Comparison of ENCODE assay signal across 8 mouse cellular contexts in the genomic region with DNA sequence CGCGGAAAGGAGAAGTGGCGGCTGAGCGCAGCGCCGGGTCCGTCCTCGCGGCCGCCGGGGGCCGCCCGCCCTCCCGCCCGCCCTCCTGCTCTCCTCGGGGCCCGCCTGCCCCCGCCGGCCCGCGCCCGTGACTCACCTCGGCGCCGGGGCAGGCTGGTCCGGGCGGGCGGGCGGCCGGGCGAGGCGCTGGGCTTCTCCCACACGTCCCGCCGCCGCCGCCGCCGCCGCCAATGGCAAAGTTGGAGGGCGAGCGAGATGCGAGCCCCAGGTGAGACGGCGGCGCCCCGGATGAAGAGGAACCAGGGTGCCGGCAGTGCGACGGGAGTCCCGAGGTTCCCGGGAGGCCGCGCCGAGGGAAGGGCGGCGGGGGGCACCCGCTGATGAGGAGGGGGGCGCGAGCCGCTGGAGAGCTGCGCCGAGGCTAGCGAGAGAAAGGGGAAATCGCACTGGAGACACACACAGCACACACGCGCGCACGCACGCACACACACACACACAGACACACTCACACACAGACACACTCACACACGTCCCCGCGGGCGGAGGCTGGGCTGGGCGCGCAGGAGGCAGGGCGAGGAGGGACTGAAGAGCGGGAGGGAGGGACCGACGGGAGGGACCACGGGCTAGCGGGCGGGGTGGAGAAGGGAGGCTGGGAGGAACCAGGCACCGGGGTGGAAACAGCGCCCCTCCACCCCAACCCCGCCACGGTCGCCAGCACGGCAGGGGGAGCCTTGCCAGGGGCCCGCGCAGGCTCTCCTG. TPM values are rescaled to one million over a fixed set of nuclear protein-coding genes. Genes with fewer than 3 reads are reported as not detected.
A peak's percentile ranks its signal among the peaks of the same experiment; 100 is the strongest.
DNase-seq lines count a peak whose midpoint lies in the region; ATAC-seq and TF ChIP-seq lines count a peak whose summit lies in the region.

No protein-coding gene starts in this region.

- H3K4me1 ChIP-seq in embryonic facial prominence, embryonic 12.5 days, result no peaks in the 10 kb centered on the region
- H3K4me1 ChIP-seq in heart, embryonic 10.5 days, result peaks cover 36% of the 10 kb centered on the region
- H3K4me1 ChIP-seq in lung, embryonic 14.5 days (ENCODE audit: insufficient read depth), result no peaks in the 10 kb centered on the region
- H3K4me1 ChIP-seq in olfactory bulb, adult 2 months (ENCODE audit: control insufficient read depth, insufficient read depth, low read length), result peaks cover 6% of the 10 kb centered on the region; the same call in 1 of the 2 replicates

- WGBS in embryonic facial prominence, embryonic 12.5 days, result 23% methylated on average over 40 of the region's 91 CpGs
- 15% methylated on average over 78 of the region's 91 CpGs for WGBS in heart, embryonic 10.5 days
- 10% methylated on average over 21 of the region's 91 CpGs for WGBS in lung, embryonic 14.5 days
- 25% methylated on average over 74 of the region's 91 CpGs for WGBS in olfactory bulb, adult 2 months

- no peak for TF ChIP-seq CTCF in lung, embryonic 14.5 days (IDR thresholded peaks at IDR 0.05; ENCODE audit: low read depth)
- no peak for TF ChIP-seq CTCF in olfactory bulb, adult 2 months (IDR thresholded peaks at IDR 0.05; ENCODE audit: insufficient read depth, low read depth, low read length)

- peak; percentile 67 for ATAC-seq in embryonic facial prominence, embryonic 12.5 days (ENCODE audit: insufficient number of reproducible peaks, insufficient read depth, low FRiP score, low TSS enrichment)
- ATAC-seq in lung, embryonic 14.5 days (ENCODE audit: insufficient read depth), result peak; percentile 89

- H3K9me3 ChIP-seq in embryonic facial prominence, embryonic 12.5 days, result no peaks in the 10 kb centered on the region
- no peaks in the 10 kb centered on the region for H3K9me3 ChIP-seq in heart, embryonic 10.5 days
- no peaks in the 10 kb centered on the region for H3K9me3 ChIP-seq in lung, embryonic 14.5 days (ENCODE audit: low read depth, low read length)

- no peak overlapping the region; the same call in 1 of the 2 replicates for H3K27ac ChIP-seq in embryonic facial prominence, embryonic 12.5 days
- H3K27ac ChIP-seq in heart, embryonic 10.5 days, result peak overlapping the region; percentile 89
- peak overlapping the region; percentile 12; the same call in 1 of the 2 replicates for H3K27ac ChIP-seq in lung, embryonic 14.5 days (ENCODE audit: low read depth)
- H3K27ac ChIP-seq in olfactory bulb, adult 2 months (ENCODE audit: insufficient read depth, low read depth, low read length), result no peak overlapping the region

- peak overlapping the region; percentile 46 for H3K4me3 ChIP-seq in embryonic facial prominence, embryonic 12.5 days
- peak overlapping the region; percentile 68 for H3K4me3 ChIP-seq in heart, embryonic 10.5 days
- H3K4me3 ChIP-seq in lung, embryonic 14.5 days (ENCODE audit: low read depth, low read length), result peak overlapping the region; percentile 51
- H3K4me3 ChIP-seq in olfactory bulb, adult 2 months (ENCODE audit: insufficient read depth, low read depth, low read length), result peak overlapping the region; percentile 34

- peak overlapping the region; percentile 50 for H3K4me2 ChIP-seq in embryonic facial prominence, embryonic 12.5 days (replicated peaks)
- peak overlapping the region; percentile 59 for H3K4me2 ChIP-seq in lung, embryonic 14.5 days

- H3K36me3 ChIP-seq in embryonic facial prominence, embryonic 12.5 days, result no peaks in the 10 kb centered on the region
- H3K36me3 ChIP-seq in heart, embryonic 10.5 days, result no peaks in the 10 kb centered on the region
- H3K36me3 ChIP-seq in lung, embryonic 14.5 days (ENCODE audit: insufficient read depth), result no peaks in the 10 kb centered on the region

- H3K9ac ChIP-seq in embryonic facial prominence, embryonic 12.5 days, result peak overlapping the region; percentile 52
- peak overlapping the region; percentile 65 for H3K9ac ChIP-seq in lung, embryonic 14.5 days

- no peak for TF ChIP-seq POLR2A in olfactory bulb, adult 2 months (IDR thresholded peaks at IDR 0.05; ENCODE audit: insufficient read depth, low read depth, low read length)

- DNase-seq in 3134 (ENCODE audit: extremely low read depth, insufficient read length, low spot score) (peak; percentile 86), NIH3T3 (ENCODE audit: low read depth) (peak; percentile 87)
- DNase-seq in heart, embryonic 10.5 days (ENCODE audit: low spot score), result peak; percentile 88
- peak; percentile 43 to 48 for DNase-seq in kidney, adult 8-10 months
- peak; percentile 83 for DNase-seq in lung, embryonic 14.5 days
- DNase-seq in thymus, postnatal 36 days, result peak; percentile 80 to 87

- peaks cover 17% of the 10 kb centered on the region for H3K27me3 ChIP-seq in embryonic facial prominence, embryonic 12.5 days
- peaks cover 36% of the 10 kb centered on the region for H3K27me3 ChIP-seq in heart, embryonic 10.5 days (ENCODE audit: insufficient read depth, poor library complexity, severe bottlenecking)
- H3K27me3 ChIP-seq in lung, embryonic 14.5 days (ENCODE audit: insufficient read depth, low read length), result no peaks in the 10 kb centered on the region

RNA-seq across cellular contexts. Expression of a gene that starts 9.0 kb away (rescaled TPM):
- polyA plus RNA-seq in embryonic facial prominence, embryonic 12.5 days (2016; fragmentation: Nextera tagmentation; extraction: Ambion mirVana), result 3.2 and 4.0 TPM in 2 replicates
- polyA plus RNA-seq in heart, embryonic 10.5 days (2016; fragmentation: Nextera tagmentation; extraction: Ambion mirVana), result 9.9 and 15.7 TPM in 2 replicates
- 9.6 and 10.5 TPM in 2 replicates for polyA plus RNA-seq in lung, embryonic 14.5 days (2014; fragmentation: Nextera tagmentation; extraction: Ambion mirVana)
- polyA plus RNA-seq in olfactory bulb, adult 2 months (2012; ENCODE audit: insufficient read depth, insufficient read length, low replicate concordance, missing spikeins), result not detected in 2 replicates

RNA-seq across cellular contexts. Expression of a gene that starts 59.4 kb away (rescaled TPM):
- polyA plus RNA-seq in embryonic facial prominence, embryonic 12.5 days (2016; fragmentation: Nextera tagmentation; extraction: Ambion mirVana), result 75.0 and 79.3 TPM in 2 replicates
- 108 and 118 TPM in 2 replicates for polyA plus RNA-seq in heart, embryonic 10.5 days (2016; fragmentation: Nextera tagmentation; extraction: Ambion mirVana)
- polyA plus RNA-seq in lung, embryonic 14.5 days (2014; fragmentation: Nextera tagmentation; extraction: Ambion mirVana), result 58.2 and 68.0 TPM in 2 replicates
- polyA plus RNA-seq in olfactory bulb, adult 2 months (2012; ENCODE audit: insufficient read depth, insufficient read length, low replicate concordance, missing spikeins), result not detected in 2 replicates

Comparison
In these comparisons a context has a peak if more than half of its experiments do, and no peak if none do; other contexts are left out.
1. H3K27ac ChIP-seq: peak in heart, embryonic 10.5 days (single experiment) and lung, embryonic 14.5 days (single experiment); none in embryonic facial prominence, embryonic 12.5 days (single experiment) and olfactory bulb, adult 2 months (single experiment).
2. RNA of a gene that starts 59.4 kb away (polyA plus RNA-seq): 108 to 118 TPM in heart, embryonic 10.5 days, 75.0 to 79.3 TPM in embryonic facial prominence, embryonic 12.5 days and 58.2 to 68.0 TPM in lung, embryonic 14.5 days; not detected in olfactory bulb, adult 2 months; every median in the first group is over 10 times any median in the second.
3. Peak in every context shown above with its lines, with median percentiles within 50 percentile points of each other: DNase-seq and H3K4me3 ChIP-seq.